Mouse (Mus musculus) thymus, postnatal 0 days (tissue): Measurements from ENCODE around the gene Xk. TPM values are rescaled to one million over a fixed set of nuclear protein-coding genes. Genes with fewer than 3 reads are reported as not detected.
A peak's percentile ranks its signal among the peaks of the same experiment; 100 is the strongest.
"Not testable (repeated sequence)": the region's sequence is repeated elsewhere in the genome, so short reads cannot be mapped to it uniquely, and the experiment has no call there.

Experiments used
- DNase-seq: peaks from one replicate; pipeline ENCODE4 v3.0.0-alpha.2; 2015; ENCODE audit warnings: low spot score
- polyA plus RNA-seq: library from polyadenylated mRNA; unstranded; fragments of >200 nt; fragmentation: Nextera tagmentation; extraction: Ambion mirVana; gene quantifications from 2 replicates; pipeline ENCODE4 v1.2.1, GENCODE M21; 2015

Xk gene
- polyA plus RNA-seq, result 0.69 and 0.78 TPM in 2 replicates

DNA sequence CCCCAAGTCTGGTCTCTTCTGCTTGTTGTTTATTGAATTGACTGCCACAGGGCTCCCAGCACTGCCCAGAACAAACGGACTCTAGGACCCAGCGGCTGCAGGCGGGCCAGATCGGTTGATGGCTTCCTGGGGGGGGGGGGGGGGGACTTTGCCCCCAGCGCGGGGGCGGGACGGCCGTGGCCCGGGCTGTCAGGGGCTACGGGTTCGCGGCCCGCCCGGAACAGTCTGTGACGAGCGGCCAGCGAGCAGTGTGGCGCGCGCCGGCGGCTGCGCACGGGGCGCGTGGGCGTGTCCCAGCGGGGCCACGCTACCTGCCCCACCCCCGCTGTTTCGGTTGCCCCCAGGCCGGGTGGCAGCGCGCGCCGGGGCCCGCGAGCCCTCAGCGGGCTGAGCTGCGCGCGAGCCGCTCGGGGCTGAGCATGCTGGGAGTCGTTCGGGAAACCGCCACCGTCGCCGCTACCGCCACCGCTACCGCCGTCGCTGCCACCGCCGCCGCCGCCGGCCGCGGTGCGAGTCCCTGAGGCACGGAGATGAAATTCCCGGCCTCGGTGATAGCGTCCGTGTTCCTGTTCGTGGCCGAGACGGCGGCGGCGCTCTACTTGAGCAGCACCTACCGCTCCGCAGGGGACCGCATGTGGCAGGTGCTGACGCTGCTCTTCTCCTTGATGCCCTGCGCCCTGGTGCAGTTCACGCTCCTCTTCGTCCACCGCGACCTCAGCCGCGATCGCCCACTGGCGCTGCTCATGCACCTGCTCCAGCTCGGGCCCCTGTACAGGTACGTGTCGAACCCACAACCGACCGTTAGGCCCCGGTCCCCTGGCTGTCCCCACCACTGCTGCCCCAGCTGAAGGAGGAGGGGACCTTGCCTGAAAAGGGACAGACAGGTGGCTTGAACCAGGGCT, at the start of gene Xk:
Gene Xk (plus strand): TSS at position 297 of the 902 bp plus-strand sequence.
- peak; percentile 56 for DNase-seq

GRCm38 (mm10) chrX:9227105-9227504, 45.5 kb upstream of the Xk start:
- DNase-seq, result no peak

GRCm38 (mm10) chrX:9240737-9241591, 31.6 kb upstream of the Xk start:
- DNase-seq, result no peak

GRCm38 (mm10) chrX:9243381-9243864, 29.1 kb upstream of the Xk start:
- no peak for DNase-seq

GRCm38 (mm10) chrX:9244603-9245336, 27.8 kb upstream of the Xk start:
- DNase-seq, result no peak

DNA sequence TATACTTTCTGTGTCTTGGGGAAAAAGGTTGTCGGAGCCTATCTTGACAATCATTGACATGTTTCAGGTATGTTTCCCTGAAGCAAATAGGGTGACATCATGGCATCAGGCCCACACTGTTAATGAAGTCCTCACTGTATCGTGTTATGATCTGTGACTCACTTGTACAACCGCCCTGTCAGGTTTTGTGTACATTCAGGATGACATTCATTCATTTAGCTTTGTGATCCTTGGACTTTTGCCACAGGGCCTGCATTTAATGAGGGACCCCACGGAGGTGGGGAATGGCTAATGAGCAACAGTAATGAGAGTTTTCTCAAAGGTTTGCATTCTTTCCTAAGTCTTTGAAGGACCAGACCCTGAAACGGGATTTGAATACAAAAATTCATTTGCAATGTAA, 23.6 kb upstream of the Xk start:
- DNase-seq, result no peak

- DNase-seq, result peak; percentile 2
Observed at GRCm38 (mm10) chrX:9253990-9254389, 18.6 kb upstream of the Xk start.

DNA sequence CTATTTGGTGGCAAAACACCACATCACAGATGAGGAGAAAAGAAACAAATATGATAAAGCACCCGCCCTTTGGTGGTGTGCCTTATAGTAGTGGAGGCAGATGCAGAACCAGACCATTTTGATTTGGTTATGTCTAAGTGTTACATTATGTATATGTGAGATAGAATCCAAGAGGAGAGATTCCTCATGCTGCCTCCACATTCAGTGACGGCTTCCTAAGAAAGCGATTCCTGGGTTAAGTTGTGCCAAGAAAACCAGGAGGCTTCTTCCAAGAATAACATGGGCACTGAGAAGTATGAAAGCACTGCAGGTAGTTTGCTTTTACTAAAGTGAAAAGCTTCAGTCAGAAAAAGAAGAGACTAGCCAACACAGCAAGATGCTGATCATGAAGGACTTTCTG, 17.7 kb upstream of the Xk start:
- no peak for DNase-seq

DNA sequence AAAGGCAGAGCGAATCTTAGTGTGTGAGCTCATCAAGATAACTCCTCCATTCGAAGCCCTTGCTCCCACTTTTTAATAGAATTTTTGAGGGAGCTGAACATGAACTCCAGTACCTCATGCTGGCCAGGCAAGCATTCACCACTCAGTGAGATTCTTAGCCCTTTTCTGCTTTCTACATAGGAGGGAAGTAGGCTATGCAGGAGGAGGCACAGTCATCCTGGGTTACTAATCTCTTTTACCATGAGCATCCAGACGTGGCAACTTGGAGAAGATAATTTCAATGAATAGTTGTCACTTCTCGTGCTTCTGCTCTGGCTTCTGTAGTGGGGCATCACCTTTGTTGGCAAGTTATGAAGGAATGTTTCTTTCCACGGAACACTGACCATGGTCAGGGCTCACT, 15.8 kb upstream of the Xk start, which contains the start of gene Gm14862:
Gene Gm14862 (minus strand): TSS at position 134 of the 400 bp plus-strand sequence.
- DNase-seq, result no peak

- DNase-seq, result no peak
Observed at GRCm38 (mm10) chrX:9257831-9258230, 14.7 kb upstream of the Xk start.

DNA sequence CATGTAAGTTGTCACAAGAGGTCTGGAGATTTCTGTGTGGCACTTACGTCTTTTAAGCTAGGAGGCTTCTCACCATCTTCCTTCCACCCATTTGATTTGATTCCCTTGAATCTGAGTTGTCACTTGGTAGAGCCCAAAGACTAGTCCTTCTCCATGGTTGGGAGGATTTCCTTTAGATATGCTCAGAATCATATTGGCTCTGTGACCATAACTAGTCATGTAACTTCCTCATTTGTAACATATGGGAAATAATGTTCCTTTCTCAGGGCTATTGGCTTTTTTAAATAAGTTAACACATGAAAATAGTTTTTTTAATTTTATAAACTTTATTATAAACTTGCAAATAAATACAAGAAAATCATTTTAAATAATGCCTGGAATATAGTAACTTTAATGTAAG, 13.3 kb upstream of the Xk start:
- DNase-seq, result no peak

GRCm38 (mm10) chrX:9271112-9271511, 1.4 kb upstream of the Xk start:
- DNase-seq, result no peak

DNA sequence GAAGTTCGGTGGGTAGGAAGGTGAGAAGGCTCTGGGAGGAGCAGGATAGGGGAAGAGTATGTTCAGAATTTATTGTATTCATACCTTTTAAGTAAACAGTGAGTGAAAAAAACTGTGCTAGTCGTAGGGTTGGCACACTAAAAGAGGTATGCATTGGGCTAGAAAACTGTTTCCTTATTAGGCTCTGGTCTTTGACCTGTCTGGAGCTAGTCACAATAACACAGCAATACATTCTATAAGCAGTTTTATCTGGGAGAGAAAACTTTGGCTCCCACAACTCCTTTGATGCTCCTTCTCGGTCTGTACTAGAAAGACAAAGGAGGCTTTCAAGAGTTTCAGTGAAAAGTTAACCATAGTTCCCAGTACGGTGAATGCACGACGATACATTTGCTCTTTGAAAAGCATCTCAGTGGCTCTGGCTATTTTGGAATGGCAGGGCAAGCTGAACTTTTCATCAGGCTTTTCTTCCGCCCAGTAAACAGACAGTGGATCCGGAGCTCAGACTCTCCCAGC, 553 bp upstream of the Xk start:
- DNase-seq, result no peak

DNA sequence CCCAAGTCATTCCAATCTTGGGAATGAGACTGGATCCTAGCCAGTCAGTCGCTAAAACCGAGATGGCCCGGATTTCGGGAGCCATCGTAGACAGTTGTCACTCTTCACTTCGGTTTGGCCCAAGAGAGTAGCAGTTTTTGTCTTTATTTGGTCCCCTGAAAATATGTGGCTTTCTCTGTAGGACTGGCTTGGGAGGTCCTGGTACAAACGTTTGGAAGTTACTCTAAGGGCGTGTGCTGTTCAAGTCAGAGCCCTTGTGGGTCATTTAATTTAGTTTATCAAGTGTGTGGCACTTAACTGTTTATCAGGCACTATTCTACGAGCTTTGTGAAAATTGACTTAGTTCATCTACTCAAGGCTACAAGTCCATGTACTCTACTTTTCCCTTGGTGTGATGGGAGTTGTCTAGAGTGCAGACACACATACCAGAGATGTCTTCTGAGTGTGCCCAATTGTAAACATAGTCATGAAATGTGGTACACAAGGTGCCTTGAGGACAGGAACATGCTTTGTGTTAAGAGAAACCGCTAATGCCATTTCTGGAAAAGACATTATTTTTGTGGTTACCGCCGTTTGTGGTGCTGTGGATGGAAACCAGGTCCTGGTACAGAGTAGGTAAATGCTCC, 934 bp downstream of the Xk start:
- no peak for DNase-seq

GRCm38 (mm10) chrX:9274321-9274720, 1.8 kb downstream of the Xk start:
- DNase-seq, result no peak

DNA sequence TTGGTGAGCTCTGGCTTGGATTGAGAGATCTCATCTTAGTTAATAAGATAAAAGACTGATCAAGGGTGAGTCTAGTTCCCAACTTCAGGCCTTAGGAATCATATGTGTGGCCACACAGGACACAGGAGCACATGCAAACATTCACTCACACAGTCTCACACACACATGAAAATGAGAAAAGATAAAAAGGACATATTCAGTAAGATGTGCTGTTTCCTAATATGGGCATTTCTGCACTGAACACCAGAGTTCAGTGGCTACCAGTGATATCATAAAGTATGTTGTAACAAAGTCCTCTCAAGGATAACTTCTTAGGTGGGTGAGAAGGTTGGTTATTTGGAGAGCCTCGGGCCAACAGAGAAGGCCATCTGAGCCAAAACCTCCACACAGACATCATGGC, 10.9 kb downstream of the Xk start, which contains the start of gene H2al1m:
Gene H2al1m (plus strand): TSS at position 301 of the 400 bp plus-strand sequence.
- DNase-seq, result not testable (repeated sequence)

GRCm38 (mm10) chrX:9293140-9293829, 20.7 kb downstream of the Xk start:
- not testable (repeated sequence) for DNase-seq

DNA sequence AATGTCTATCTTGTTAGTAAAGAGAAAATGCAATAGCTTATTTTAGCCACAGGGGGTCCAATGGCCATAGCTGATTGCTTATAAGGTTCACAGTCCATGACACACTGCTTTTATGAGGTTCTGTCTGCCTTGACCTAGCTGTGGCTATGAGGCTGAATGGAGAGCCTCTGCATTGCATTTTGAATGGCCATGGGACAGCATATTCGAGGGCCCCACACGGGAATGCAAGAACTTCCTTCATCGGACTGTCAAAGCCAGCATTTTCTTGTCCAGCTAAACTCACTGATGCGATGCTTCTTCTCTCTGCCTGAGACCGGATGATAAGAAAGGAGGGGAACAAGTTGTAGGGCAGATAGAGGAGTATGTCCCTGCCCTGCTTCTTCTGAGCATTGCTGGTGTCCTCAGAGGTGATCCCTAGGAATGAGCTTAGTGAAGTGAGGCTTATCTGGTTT, 25.9 kb downstream of the Xk start:
- DNase-seq, result no peak

DNA sequence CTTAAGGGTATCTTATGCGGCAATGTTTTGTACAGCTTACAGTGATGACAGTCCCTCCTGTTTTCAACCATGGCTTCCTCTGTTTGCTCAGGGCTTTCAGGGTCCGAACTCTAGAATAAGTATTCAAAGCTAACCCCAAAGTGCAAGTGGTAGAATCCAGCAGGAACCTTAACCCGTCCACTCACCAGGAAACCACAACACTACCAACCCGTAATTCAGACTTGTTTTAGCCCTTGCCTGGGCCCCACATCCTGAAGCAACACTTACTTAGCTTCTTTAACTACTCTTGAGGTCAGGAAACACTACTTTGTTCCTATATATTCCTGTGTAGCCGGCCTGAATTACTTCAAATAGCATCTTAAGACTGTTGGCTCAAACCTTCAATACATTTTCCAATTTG, 30.2 kb downstream of the Xk start:
- no peak for DNase-seq

GRCm38 (mm10) chrX:9303455-9303854, 30.9 kb downstream of the Xk start:
- no peak for DNase-seq
